Mouse (Mus musculus): ENCODE results near the gene Fbxw7. TPM values are rescaled to one million over a fixed set of nuclear protein-coding genes. Genes with fewer than 3 reads are reported as not detected.

Fbxw7 gene
- total RNA-seq, 1 experiment = 29.7 TPM

- peaks cover 6% of the 10 kb centered on the region; the same call in 1 of the 2 replicates for H3K36me3 ChIP-seq (ENCODE audit: control insufficient read depth, insufficient read depth, low read length, poor library complexity, severe bottlenecking)
- no peak for DNase-seq (ENCODE audit: low read depth, low spot score)
- in situ Hi-C loops (cut with MboI; ENCODE audit: low sequenced_read_pairs in 2 of 2, unreplicated experiment in 2 of 2) = no loop called here
- TF ChIP-seq HCFC1 (IDR thresholded peaks at IDR 0.05; ENCODE audit: borderline replicate concordance, insufficient read depth, low read length) = no peak
- no peak for TF ChIP-seq MAFK (IDR thresholded peaks at IDR 0.05; ENCODE audit: insufficient read depth, low read depth, low read length)
- no peak for TF ChIP-seq ZNF384 (IDR thresholded peaks at IDR 0.05; ENCODE audit: low read depth, low read length)
- no peak for TF ChIP-seq ZC3H11A (IDR thresholded peaks at IDR 0.05; ENCODE audit: borderline replicate concordance, low read depth, low read length)
- TF ChIP-seq CHD2 (IDR thresholded peaks at IDR 0.05; ENCODE audit: low read depth, low read length) = no peak
- H3K9ac ChIP-seq (ENCODE audit: insufficient read depth, low read depth, low read length, poor library complexity, severe bottlenecking) = no peak overlapping the region
- H3K4me1 ChIP-seq (ENCODE audit: control insufficient read depth in 2 of 2, insufficient read depth in 2 of 2, low read length in 2 of 2, poor library complexity in 1 of 2) = peaks cover 7% of the 10 kb centered on the region in 2 experiments; a peak in 2 of 4 replicates
- H3K9me3 ChIP-seq (ENCODE audit: control insufficient read depth, insufficient read depth, low read depth, low read length) = no peaks in the 10 kb centered on the region
- H3K27ac ChIP-seq (ENCODE audit: insufficient read depth, low read depth, low read length, poor library complexity, severe bottlenecking) = no peak overlapping the region
- no peak overlapping the region for H3K4me3 ChIP-seq (ENCODE audit: insufficient read depth in 1 of 2, low read depth in 1 of 2, low read length in 2 of 2, poor library complexity in 1 of 2, severe bottlenecking in 1 of 2)
Measured at GRCm38 (mm10) chr3:84967364-84967763, 152.3 kb downstream of the Fbxw7 start.

GRCm38 (mm10) chr3:84971561-84971960 is 156.5 kb downstream of the Fbxw7 start:
- no peak for TF ChIP-seq HCFC1 (IDR thresholded peaks at IDR 0.05; ENCODE audit: borderline replicate concordance, insufficient read depth, low read length)
- TF ChIP-seq MAFK (IDR thresholded peaks at IDR 0.05; ENCODE audit: insufficient read depth, low read depth, low read length) = 0 out of 2 replicates have a peak, but pooled peaks have one; percentile 29
- H3K4me1 ChIP-seq (ENCODE audit: control insufficient read depth in 2 of 2, insufficient read depth in 2 of 2, low read length in 2 of 2, poor library complexity in 1 of 2) = peaks cover 6 to 7% of the 10 kb centered on the region in 2 experiments; a peak in 2 of 4 replicates
- H3K4me3 ChIP-seq (ENCODE audit: insufficient read depth in 1 of 2, low read depth in 1 of 2, low read length in 2 of 2, poor library complexity in 1 of 2, severe bottlenecking in 1 of 2) = no peak overlapping the region
- H3K36me3 ChIP-seq (ENCODE audit: control insufficient read depth, insufficient read depth, low read length, poor library complexity, severe bottlenecking) = peaks cover 8% of the 10 kb centered on the region
- no peak overlapping the region for H3K9ac ChIP-seq (ENCODE audit: insufficient read depth, low read depth, low read length, poor library complexity, severe bottlenecking)
- H3K27ac ChIP-seq (ENCODE audit: insufficient read depth, low read depth, low read length, poor library complexity, severe bottlenecking) = no peak overlapping the region; the same call in 1 of the 2 replicates
- no peaks in the 10 kb centered on the region for H3K9me3 ChIP-seq (ENCODE audit: control insufficient read depth, insufficient read depth, low read depth, low read length)
- in situ Hi-C loops (cut with MboI; ENCODE audit: low sequenced_read_pairs in 2 of 2, unreplicated experiment in 2 of 2) = no loop called here
- peak; percentile 34 for DNase-seq (ENCODE audit: low read depth, low spot score)

- Histone ChIP-seq H3K36me3 (ENCODE audit: control insufficient read depth, insufficient read depth, low read length, poor library complexity, severe bottlenecking) (peaks cover 15% of the 10 kb centered on the region), H3K4me1 (ENCODE audit: control insufficient read depth in 2 of 2, insufficient read depth in 2 of 2, low read length in 2 of 2, poor library complexity in 1 of 2) (peaks cover 6 to 7% of the 10 kb centered on the region in 2 experiments; a peak in 2 of 4 replicates), H3K9ac (ENCODE audit: insufficient read depth, low read depth, low read length, poor library complexity, severe bottlenecking) (no peak overlapping the region), H3K9me3 (ENCODE audit: control insufficient read depth, insufficient read depth, low read depth, low read length) (no peaks in the 10 kb centered on the region), H3K4me3 (ENCODE audit: insufficient read depth in 1 of 2, low read depth in 1 of 2, low read length in 2 of 2, poor library complexity in 1 of 2, severe bottlenecking in 1 of 2) (no peak overlapping the region), H3K27ac (ENCODE audit: insufficient read depth, low read depth, low read length, poor library complexity, severe bottlenecking) (no peak overlapping the region)
- TF ChIP-seq CHD2 (IDR thresholded peaks at IDR 0.05; ENCODE audit: low read depth, low read length) = no peak
- TF ChIP-seq HCFC1 (IDR thresholded peaks at IDR 0.05; ENCODE audit: borderline replicate concordance, insufficient read depth, low read length) = no peak
- TF ChIP-seq ZC3H11A (IDR thresholded peaks at IDR 0.05; ENCODE audit: borderline replicate concordance, low read depth, low read length) = no peak
- TF ChIP-seq MAFK (IDR thresholded peaks at IDR 0.05; ENCODE audit: insufficient read depth, low read depth, low read length) = no peak
- no peak for TF ChIP-seq ZNF384 (IDR thresholded peaks at IDR 0.05; ENCODE audit: low read depth, low read length)
- in situ Hi-C loops (cut with MboI; ENCODE audit: low sequenced_read_pairs in 2 of 2, unreplicated experiment in 2 of 2) = no loop called here
- no peak for DNase-seq (ENCODE audit: low read depth, low spot score)
Measured at GRCm38 (mm10) chr3:84972881-84973280, 157.8 kb downstream of the Fbxw7 start.

- DNase-seq (ENCODE audit: low read depth, low spot score) = no peak
- Histone ChIP-seq H3K36me3 (ENCODE audit: control insufficient read depth, insufficient read depth, low read length, poor library complexity, severe bottlenecking) (peaks cover 11% of the 10 kb centered on the region), H3K9ac (ENCODE audit: insufficient read depth, low read depth, low read length, poor library complexity, severe bottlenecking) (no peak overlapping the region), H3K4me3 (ENCODE audit: insufficient read depth in 1 of 2, low read depth in 1 of 2, low read length in 2 of 2, poor library complexity in 1 of 2, severe bottlenecking in 1 of 2) (no peak overlapping the region), H3K4me1 (ENCODE audit: control insufficient read depth in 2 of 2, insufficient read depth in 2 of 2, low read length in 2 of 2, poor library complexity in 1 of 2) (peaks cover 6 to 7% of the 10 kb centered on the region in 2 experiments; a peak in 2 of 4 replicates), H3K27ac (ENCODE audit: insufficient read depth, low read depth, low read length, poor library complexity, severe bottlenecking) (no peak overlapping the region), H3K9me3 (ENCODE audit: control insufficient read depth, insufficient read depth, low read depth, low read length) (no peaks in the 10 kb centered on the region)
- in situ Hi-C loops (cut with MboI; ENCODE audit: low sequenced_read_pairs in 2 of 2, unreplicated experiment in 2 of 2) = no loop called here
- TF ChIP-seq CHD2 (IDR thresholded peaks at IDR 0.05; ENCODE audit: low read depth, low read length) (no peak), MAFK (IDR thresholded peaks at IDR 0.05; ENCODE audit: insufficient read depth, low read depth, low read length) (no peak), ZNF384 (IDR thresholded peaks at IDR 0.05; ENCODE audit: low read depth, low read length) (no peak), HCFC1 (IDR thresholded peaks at IDR 0.05; ENCODE audit: borderline replicate concordance, insufficient read depth, low read length) (no peak), ZC3H11A (IDR thresholded peaks at IDR 0.05; ENCODE audit: borderline replicate concordance, low read depth, low read length) (no peak)
Measured at GRCm38 (mm10) chr3:84974193-84974592, 159.1 kb downstream of the Fbxw7 start.

GRCm38 (mm10) chr3:84978676-84979075 is 163.6 kb downstream of the Fbxw7 start:
- in situ Hi-C loops (cut with MboI; ENCODE audit: low sequenced_read_pairs in 2 of 2, unreplicated experiment in 2 of 2) = no loop called here
- DNase-seq (ENCODE audit: low read depth, low spot score) = no peak
- TF ChIP-seq HCFC1 (IDR thresholded peaks at IDR 0.05; ENCODE audit: borderline replicate concordance, insufficient read depth, low read length) = no peak
- TF ChIP-seq ZNF384 (IDR thresholded peaks at IDR 0.05; ENCODE audit: low read depth, low read length) = no peak
- no peak for TF ChIP-seq MAFK (IDR thresholded peaks at IDR 0.05; ENCODE audit: insufficient read depth, low read depth, low read length)
- TF ChIP-seq ZC3H11A (IDR thresholded peaks at IDR 0.05; ENCODE audit: borderline replicate concordance, low read depth, low read length) = no peak
- no peak for TF ChIP-seq CHD2 (IDR thresholded peaks at IDR 0.05; ENCODE audit: low read depth, low read length)
- H3K9me3 ChIP-seq (ENCODE audit: control insufficient read depth, insufficient read depth, low read depth, low read length) = no peaks in the 10 kb centered on the region
- H3K9ac ChIP-seq (ENCODE audit: insufficient read depth, low read depth, low read length, poor library complexity, severe bottlenecking) = no peak overlapping the region
- H3K27ac ChIP-seq (ENCODE audit: insufficient read depth, low read depth, low read length, poor library complexity, severe bottlenecking) = no peak overlapping the region
- peaks cover 9% of the 10 kb centered on the region for H3K36me3 ChIP-seq (ENCODE audit: control insufficient read depth, insufficient read depth, low read length, poor library complexity, severe bottlenecking)
- no peak overlapping the region for H3K4me3 ChIP-seq (ENCODE audit: insufficient read depth in 1 of 2, low read depth in 1 of 2, low read length in 2 of 2, poor library complexity in 1 of 2, severe bottlenecking in 1 of 2)
- H3K4me1 ChIP-seq (ENCODE audit: control insufficient read depth in 2 of 2, insufficient read depth in 2 of 2, low read length in 2 of 2, poor library complexity in 1 of 2) = 0 out of 4 replicates have a peak, but pooled peaks cover 0 to 2% of the 10 kb centered on the region in 2 experiments
